Mouse (Mus musculus) small intestine, adult 2 months (tissue): ENCODE data around the gene Gm10358. TPM values are rescaled to one million over a fixed set of nuclear protein-coding genes. Genes with fewer than 3 reads are reported as not detected.
"Not testable (repeated sequence)": the region's sequence is repeated elsewhere in the genome, so short reads cannot be mapped to it uniquely, and the experiment has no call there.

Experiments used
- H3K27ac ChIP-seq: fragments of 200-500 bp; 2 replicates; pipeline ENCODE4 v1.5.1; 2012; ENCODE audit warnings: low read depth, low read length, control low read depth, inconsistent platforms; ENCODE audit not compliant: insufficient read depth
- H3K27me3 ChIP-seq: fragments of 200-500 bp; 2 replicates; pipeline ENCODE4 v1.6.1; 2012; ENCODE audit warnings: mild to moderate bottlenecking, moderate library complexity, low read length, inconsistent platforms; ENCODE audit not compliant: control insufficient read depth, insufficient read depth
- H3K36me3 ChIP-seq: fragments of 200-500 bp; 2 replicates; pipeline ENCODE4 v1.6.1; 2012; ENCODE audit warnings: mild to moderate bottlenecking, low read length, control low read depth, inconsistent platforms; ENCODE audit not compliant: control insufficient read depth, insufficient read depth
- H3K4me1 ChIP-seq: fragments of 200-500 bp; 2 replicates; pipeline ENCODE4 v1.6.1; 2012; ENCODE audit warnings: low read length, inconsistent platforms, mixed read lengths; ENCODE audit not compliant: control insufficient read depth, insufficient read depth, insufficient read length
- H3K4me3 ChIP-seq: fragments of 200-500 bp; 2 replicates; pipeline ENCODE4 v1.5.1; 2012; ENCODE audit warnings: low read depth, mild to moderate bottlenecking, control low read depth, inconsistent platforms, low read length, moderate library complexity
- CTCF ChIP-seq: fragments of 200-500 bp; IDR thresholded peaks from 2 replicates; pipeline ENCODE4 v1.5.1; 2012; ENCODE audit warnings: low read depth, mild to moderate bottlenecking, control low read depth, inconsistent platforms, low read length, moderate library complexity, mixed read lengths; ENCODE audit not compliant: insufficient replicate concordance, insufficient read length; ENCODE audit errors: extremely low read depth
- POLR2A ChIP-seq: fragments of 200-500 bp; IDR thresholded peaks from 2 replicates; pipeline ENCODE4 v1.6.1; 2012; ENCODE audit warnings: low read depth, mild to moderate bottlenecking, control low read depth, inconsistent platforms, low read length, moderate library complexity
- WGBS: fragments of 180-500 bp; shearing (Covaris S2); methylation state at CpG from one replicate; pipeline ENCODE4 v1.1.7; 2018; 5-methylcytosine and 5-hydroxymethylcytosine counted together
- polyA plus RNA-seq: library from polyadenylated mRNA; depleted of rRNA; stranded (reverse); fragments of >200 nt; gene quantifications from 2 replicates; pipeline ENCODE4 v1.2.3, GENCODE M21; 2012; rRNA removed

Gm10358 gene
- 0.22 TPM in 1 of 2 replicates, not detected in the other for polyA plus RNA-seq

DNA sequence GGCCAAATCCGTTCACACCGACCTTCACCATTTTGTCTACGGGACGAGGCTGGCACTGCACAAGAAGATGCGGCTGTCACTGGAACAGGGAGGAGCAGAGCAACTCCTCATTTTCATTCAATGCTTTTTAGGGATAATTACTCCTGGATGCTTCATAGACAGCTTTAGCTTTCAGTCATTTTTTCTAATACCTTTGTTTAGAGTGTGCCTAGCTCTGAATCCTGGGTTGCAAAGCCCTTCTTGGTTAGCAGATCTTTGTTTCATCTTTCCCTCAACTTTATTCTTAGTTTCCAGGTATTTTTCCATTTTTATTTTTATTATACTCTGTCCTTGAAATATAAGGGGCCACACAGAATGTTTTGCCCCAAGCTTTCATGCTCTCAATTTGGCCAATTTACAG lies at the start of gene Gm10358:
Gene Gm10358 (minus strand): TSS at position 101 of the 400 bp plus-strand sequence.
- 96% methylated on average over 5 of the region's 5 CpGs for WGBS
- TF ChIP-seq CTCF, result no peak
- no peak for TF ChIP-seq POLR2A
- no peaks in the 10 kb centered on the region for H3K27me3 ChIP-seq
- H3K4me3 ChIP-seq, result no peak within 1 kb of the TSS
- H3K36me3 ChIP-seq, result no peaks in the 10 kb centered on the region
- no peak within 1 kb of the TSS for H3K27ac ChIP-seq
- H3K4me1 ChIP-seq, result no peaks in the 10 kb centered on the region

DNA sequence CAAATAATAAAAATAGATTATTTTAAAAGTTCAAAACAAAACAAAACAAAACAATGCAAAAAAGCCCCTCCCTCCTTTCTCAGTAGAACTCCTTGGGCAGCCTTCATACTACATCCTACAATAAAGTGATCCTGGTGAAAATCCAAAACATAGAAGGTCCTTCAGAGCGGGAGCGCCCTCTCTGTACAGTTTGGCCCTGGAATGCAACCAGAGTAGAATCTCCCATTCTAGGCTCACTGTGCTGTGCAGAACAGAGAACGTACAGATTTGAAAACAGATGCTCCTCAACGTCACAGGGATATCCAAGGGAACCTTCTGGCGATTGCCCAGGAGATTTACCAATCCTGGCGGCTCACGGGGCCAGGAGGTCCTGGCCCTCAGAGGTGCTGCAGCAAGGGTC lies 42.0 kb upstream of the Gm10358 start, which contains the start of gene Iqcm:
Gene Iqcm (plus strand): TSS at position 301 of the 400 bp plus-strand sequence.
- H3K27ac ChIP-seq, result no peak within 1 kb of the TSS
- TF ChIP-seq POLR2A, result no peak
- TF ChIP-seq CTCF, result no peak
- WGBS, result 83% methylated on average over 7 of the region's 7 CpGs
- no peak within 1 kb of the TSS for H3K4me3 ChIP-seq
- no peaks in the 10 kb centered on the region for H3K36me3 ChIP-seq
- no peaks in the 10 kb centered on the region for H3K4me1 ChIP-seq
- no peaks in the 10 kb centered on the region for H3K27me3 ChIP-seq

GRCm38 (mm10) chr8:75415696-75416095 lies 9.3 kb upstream of the Gm10358 start:
- 72% methylated on average over 3 of the region's 3 CpGs for WGBS

GRCm38 (mm10) chr8:75384770-75385290 lies 21.6 kb downstream of the Gm10358 start:
- Histone ChIP-seq H3K36me3 (no peaks in the 10 kb centered on the region), H3K27me3 (no peaks in the 10 kb centered on the region), H3K4me3 (no peak overlapping the region), H3K27ac (no peak overlapping the region), H3K4me1 (no peaks in the 10 kb centered on the region)
- TF ChIP-seq CTCF, result no peak
- TF ChIP-seq POLR2A, result no peak
- WGBS, result 41% methylated on average over 4 of the region's 4 CpGs

More at GRCm38 (mm10) chr8:75415696-75416095, 9.3 kb upstream of the Gm10358 start:
- H3K36me3 ChIP-seq, H3K27me3 ChIP-seq, H3K4me1 ChIP-seq, H3K4me3 ChIP-seq, H3K27ac ChIP-seq: not testable (repeated sequence)

- 73% methylated on average over 1 of the region's 1 CpGs for WGBS
- TF ChIP-seq POLR2A (no peak), CTCF (no peak)
- Histone ChIP-seq H3K27ac (no peak overlapping the region), H3K4me3 (no peak overlapping the region), H3K27me3 (no peaks in the 10 kb centered on the region), H3K36me3 (no peaks in the 10 kb centered on the region), H3K4me1 (no peaks in the 10 kb centered on the region)
Observed at GRCm38 (mm10) chr8:75375530-75376123, 30.8 kb downstream of the Gm10358 start.

DNA sequence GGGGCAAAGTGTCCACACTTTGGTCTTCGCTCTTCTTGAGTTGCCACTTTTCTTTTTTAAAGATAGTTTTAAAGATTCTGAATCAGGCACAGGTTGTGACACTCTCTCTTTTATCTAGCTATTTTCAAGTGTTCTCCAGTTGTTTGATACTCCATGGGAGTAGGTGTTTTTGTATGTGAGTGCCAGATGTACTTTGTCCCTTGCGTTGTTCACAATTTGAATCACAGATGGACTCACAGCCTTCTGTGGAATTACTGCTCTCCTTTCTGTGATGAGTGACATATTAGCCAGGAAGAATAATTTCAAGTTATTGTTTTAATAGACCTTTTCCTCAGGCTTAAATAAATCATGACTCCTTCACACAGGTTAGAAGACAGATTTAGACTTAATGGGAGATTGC lies 34.4 kb downstream of the Gm10358 start:
- no peak overlapping the region for H3K27ac ChIP-seq
- H3K27me3 ChIP-seq, result no peaks in the 10 kb centered on the region
- no peaks in the 10 kb centered on the region for H3K36me3 ChIP-seq
- H3K4me3 ChIP-seq, result no peak overlapping the region
- H3K4me1 ChIP-seq, result no peaks in the 10 kb centered on the region
- 82% methylated on average over 2 of the region's 2 CpGs for WGBS
- TF ChIP-seq CTCF (no peak), POLR2A (no peak)

Other genes starting within 250 kb of the Gm10358 start
- 2.6 and 9.7 TPM in 2 replicates for gene Rasd2, start 192.6 kb downstream of the Gm10358 start, polyA plus RNA-seq
- not detected in 2 replicates for gene Iqcm, start 42.1 kb upstream of the Gm10358 start, polyA plus RNA-seq